Mouse (Mus musculus) urinary bladder, adult 2 months (tissue): ENCODE measurements around the gene Trip11. TPM values are rescaled to one million over a fixed set of nuclear protein-coding genes. Genes with fewer than 3 reads are reported as not detected.

ENCODE experiments used
- DNase-seq: peaks from one replicate; pipeline ENCODE4 v3.0.0; 2022; ENCODE audit warnings: low spot score
- polyA plus RNA-seq: library from polyadenylated mRNA; depleted of rRNA; stranded (reverse); fragments of >200 nt; gene quantifications from 2 replicates; pipeline ENCODE4 v1.2.3, GENCODE M21; 2012

Gene Trip11
- polyA plus RNA-seq, 1 experiment, result 12.0 TPM

- no peak for DNase-seq
Measured at GRCm38 (mm10) chr12:101897113-101897512, 16.0 kb downstream of the Trip11 start.

GRCm38 (mm10) chr12:101893296-101893695 lies 19.8 kb downstream of the Trip11 start:
- DNase-seq, result no peak

GRCm38 (mm10) chr12:101892832-101893231 lies 20.2 kb downstream of the Trip11 start:
- no peak for DNase-seq

GRCm38 (mm10) chr12:101891066-101891465 lies 22.0 kb downstream of the Trip11 start:
- DNase-seq, result no peak

- no peak for DNase-seq
Measured at GRCm38 (mm10) chr12:101889351-101889750, 23.7 kb downstream of the Trip11 start.

- DNase-seq, result no peak
Measured at GRCm38 (mm10) chr12:101888312-101888711, 24.8 kb downstream of the Trip11 start.

- DNase-seq, result no peak
Measured at GRCm38 (mm10) chr12:101884926-101885325, 28.1 kb downstream of the Trip11 start.

GRCm38 (mm10) chr12:101876374-101876773 lies 36.7 kb downstream of the Trip11 start:
- no peak for DNase-seq

- DNase-seq, result no peak
Measured at GRCm38 (mm10) chr12:101875107-101875506, 38.0 kb downstream of the Trip11 start.

GRCm38 (mm10) chr12:101862286-101862964 lies 50.6 kb downstream of the Trip11 start:
- no peak for DNase-seq

GRCm38 (mm10) chr12:101860256-101860655 lies 52.8 kb downstream of the Trip11 start:
- no peak for DNase-seq

GRCm38 (mm10) chr12:101858011-101858410 lies 55.1 kb downstream of the Trip11 start:
- no peak for DNase-seq

GRCm38 (mm10) chr12:101854336-101854735 lies 58.7 kb downstream of the Trip11 start:
- no peak for DNase-seq

GRCm38 (mm10) chr12:101851846-101852564 lies 61.1 kb downstream of the Trip11 start:
- no peak for DNase-seq

GRCm38 (mm10) chr12:101851314-101851713 lies 61.8 kb downstream of the Trip11 start:
- no peak for DNase-seq

GRCm38 (mm10) chr12:101836546-101837274 lies 76.4 kb downstream of the Trip11 start:
- no peak for DNase-seq

- no peak for DNase-seq
Measured at GRCm38 (mm10) chr12:101834715-101835114, 78.4 kb downstream of the Trip11 start.

- no peak for DNase-seq
Measured at GRCm38 (mm10) chr12:101833776-101834175, 79.3 kb downstream of the Trip11 start.

GRCm38 (mm10) chr12:101833115-101833506 lies 80.0 kb downstream of the Trip11 start:
- no peak for DNase-seq

- no peak for DNase-seq
Measured at GRCm38 (mm10) chr12:101832179-101833114, 80.6 kb downstream of the Trip11 start.

- no peak for DNase-seq
Measured at GRCm38 (mm10) chr12:101831221-101831620, 81.8 kb downstream of the Trip11 start.

- no peak for DNase-seq
Measured at GRCm38 (mm10) chr12:101823161-101823560, 89.9 kb downstream of the Trip11 start.
